Mouse (Mus musculus) lung, adult 2 months (tissue): ENCODE data around the gene Gpr107. TPM values are rescaled to one million over a fixed set of nuclear protein-coding genes. Genes with fewer than 3 reads are reported as not detected.

Source experiments
- DNase-seq: peaks from one replicate; pipeline ENCODE4 v3.0.0; 2022
- H3K4me1 ChIP-seq: fragments of 200-500 bp; 2 replicates; pipeline ENCODE4 v1.6.1; 2011; ENCODE audit warnings: low read length; ENCODE audit not compliant: control insufficient read depth, insufficient read depth
- H3K4me3 ChIP-seq: fragments of 200-500 bp; replicated peaks from 2 replicates; pipeline ENCODE3; 2011; ENCODE audit warnings: low read depth, mild to moderate bottlenecking, control low read depth, low read length; ENCODE audit errors: extremely low read depth
- CTCF ChIP-seq: fragments of 200-500 bp; IDR thresholded peaks from 2 replicates; pipeline ENCODE4 v1.5.1; 2011; ENCODE audit warnings: mild to moderate bottlenecking, low read length, control low read depth; ENCODE audit not compliant: insufficient read depth
- POLR2A ChIP-seq: fragments of 200-500 bp; IDR thresholded peaks from 2 replicates; pipeline ENCODE4 v1.6.1; 2011; ENCODE audit warnings: low read depth, mild to moderate bottlenecking, control low read depth, low read length, borderline replicate concordance; ENCODE audit errors: extremely low read depth
- WGBS: fragments of 180-500 bp; shearing (Covaris S2); methylation state at CpG from one replicate; pipeline ENCODE4 v1.1.7; 2018; 5-methylcytosine and 5-hydroxymethylcytosine counted together
- polyA plus RNA-seq: library from polyadenylated mRNA; depleted of rRNA; stranded (reverse); fragments of >200 nt; gene quantifications from 2 replicates; pipeline ENCODE4 v1.2.3, GENCODE M21; 2012

The Gpr107 gene
- polyA plus RNA-seq, 1 experiment, result 24.4 TPM

DNA sequence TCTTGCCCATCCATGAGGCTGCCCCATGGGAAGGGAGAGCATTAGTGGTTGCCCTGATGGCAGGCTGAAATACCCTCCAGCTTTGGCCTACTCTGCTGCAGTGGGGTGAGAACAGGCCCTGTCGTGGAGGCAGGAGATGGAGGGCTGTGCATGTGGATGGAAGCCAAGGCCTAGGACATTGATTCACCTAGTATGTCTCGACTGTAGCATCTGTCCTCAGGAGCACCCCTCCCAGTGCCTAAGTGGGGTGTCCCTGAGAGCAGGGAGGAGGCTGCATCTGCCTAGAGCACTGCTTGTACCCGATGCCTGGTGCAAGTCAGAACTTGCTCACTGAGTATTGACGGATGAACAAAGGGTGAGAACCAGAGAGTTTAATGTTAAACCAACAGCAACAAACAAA is 54.1 kb downstream of the Gpr107 start:
- WGBS, result 80% methylated on average over 4 of the region's 4 CpGs
- H3K4me1 ChIP-seq, result no peaks in the 10 kb centered on the region
- H3K4me3 ChIP-seq, result no peak overlapping the region
- TF ChIP-seq POLR2A (no peak), CTCF (no peak)
- no peak for DNase-seq

DNA sequence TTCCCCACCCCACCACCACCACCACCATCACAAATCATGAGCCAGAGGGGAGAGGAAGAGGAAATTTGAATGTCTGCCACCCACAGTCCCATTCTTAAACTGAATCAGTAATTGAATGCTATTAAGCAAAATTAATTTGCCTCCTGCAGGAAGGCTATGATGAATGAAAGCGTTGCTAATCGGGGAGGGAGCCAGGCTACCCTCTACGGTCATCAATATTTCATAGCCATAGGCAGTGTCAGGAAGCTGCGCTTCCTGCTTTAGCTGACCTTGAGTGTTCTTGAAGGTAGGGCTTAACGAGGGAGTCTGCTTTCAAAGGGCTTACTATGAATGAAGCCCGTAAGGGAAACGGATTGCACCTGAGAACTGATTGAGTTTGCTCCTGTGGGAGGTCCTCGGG is 54.8 kb downstream of the Gpr107 start:
- Histone ChIP-seq H3K4me1 (no peaks in the 10 kb centered on the region), H3K4me3 (no peak overlapping the region)
- TF ChIP-seq POLR2A, result no peak
- 59% methylated on average over 8 of the region's 8 CpGs for WGBS
- DNase-seq, result no peak

- no peak for DNase-seq
- H3K4me1 ChIP-seq, result no peaks in the 10 kb centered on the region
- WGBS, result 86% methylated on average over 13 of the region's 13 CpGs
Measured at GRCm38 (mm10) chr2:31208544-31209142, 56.5 kb downstream of the Gpr107 start.

GRCm38 (mm10) chr2:31209525-31209924 is 57.4 kb downstream of the Gpr107 start:
- no peak overlapping the region for H3K4me3 ChIP-seq
- DNase-seq, result no peak
- no peaks in the 10 kb centered on the region for H3K4me1 ChIP-seq
- WGBS, result 79% methylated on average over 4 of the region's 4 CpGs
- TF ChIP-seq CTCF (no peak), POLR2A (no peak)

More at GRCm38 (mm10) chr2:31208544-31209142, 56.5 kb downstream of the Gpr107 start:
- H3K4me3 ChIP-seq, result no peak overlapping the region
- TF ChIP-seq POLR2A (no peak), CTCF (no peak)

DNA sequence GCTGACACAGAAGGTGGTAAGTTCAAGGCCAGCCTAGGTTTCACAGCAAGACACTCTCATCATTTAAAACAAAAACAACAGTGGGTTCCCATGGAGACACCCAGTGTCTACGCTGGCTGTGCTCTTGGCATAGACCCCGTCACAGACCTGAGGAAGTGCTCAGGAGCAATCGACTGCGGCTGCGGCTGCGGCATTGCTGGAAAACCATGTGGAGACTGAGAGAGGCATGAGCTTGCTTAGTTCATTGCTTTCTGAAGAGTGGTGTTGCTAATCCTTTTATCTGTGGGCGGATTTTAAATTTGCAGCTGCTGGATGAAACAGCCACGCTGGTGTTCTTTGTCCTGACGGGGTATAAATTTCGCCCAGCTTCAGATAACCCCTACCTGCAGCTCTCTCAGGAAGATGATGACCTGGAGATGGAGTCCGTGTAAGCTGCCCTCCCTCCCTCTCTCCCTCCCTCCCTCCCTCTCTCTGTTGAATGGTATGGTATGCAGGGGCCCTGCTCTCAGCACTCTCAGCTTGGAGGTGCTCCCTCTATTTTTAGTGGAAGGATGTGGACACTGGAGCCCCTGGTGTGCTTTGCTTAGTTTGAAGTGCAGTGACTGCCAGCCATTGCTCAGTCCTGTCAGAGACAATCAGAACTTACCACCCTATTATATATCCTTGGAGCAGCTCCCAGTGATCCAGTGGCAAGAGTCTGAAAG is 58.2 kb downstream of the Gpr107 start:
- DNase-seq, result no peak
- Histone ChIP-seq H3K4me1 (no peaks in the 10 kb centered on the region), H3K4me3 (no peak overlapping the region)
- TF ChIP-seq POLR2A (no peak), CTCF (no peak)
- 79% methylated on average over 11 of the region's 11 CpGs for WGBS

GRCm38 (mm10) chr2:31211204-31211603 is 59.1 kb downstream of the Gpr107 start:
- no peaks in the 10 kb centered on the region for H3K4me1 ChIP-seq
- H3K4me3 ChIP-seq, result no peak overlapping the region
- 65% methylated on average over 3 of the region's 3 CpGs for WGBS
- TF ChIP-seq POLR2A, result no peak
- no peak for TF ChIP-seq CTCF
- no peak for DNase-seq

DNA sequence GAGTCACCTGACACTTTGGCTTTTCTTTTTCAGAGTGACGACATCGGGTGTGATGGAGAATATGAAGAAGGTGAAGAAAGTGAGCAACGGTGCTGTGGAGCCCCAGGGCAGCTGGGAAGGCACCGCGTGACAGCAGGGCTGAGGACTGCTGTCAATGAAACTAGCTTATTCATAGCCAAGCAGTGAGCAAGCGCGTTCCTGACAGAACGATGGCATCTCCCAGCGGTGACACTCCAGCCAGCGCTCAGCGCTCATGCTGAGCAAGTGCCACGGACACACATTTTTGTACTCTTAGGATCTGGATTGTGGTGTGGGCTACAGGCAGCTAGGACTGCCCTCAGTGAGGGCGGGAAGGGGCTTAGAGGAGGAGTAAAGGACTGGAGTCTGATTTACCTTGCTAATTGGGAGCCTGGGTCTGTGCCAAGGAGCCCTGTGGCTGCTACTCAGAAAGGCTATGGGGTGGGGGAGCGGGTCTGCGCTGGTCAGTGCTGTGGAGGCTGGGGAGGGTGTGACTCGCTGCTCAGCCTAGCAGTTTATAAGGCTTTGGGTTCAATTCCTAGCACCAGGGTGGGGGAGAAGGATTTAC is 62.2 kb downstream of the Gpr107 start:
- no peak for DNase-seq
- TF ChIP-seq CTCF (no peak), POLR2A (no peak)
- no peak overlapping the region for H3K4me3 ChIP-seq
- no peaks in the 10 kb centered on the region for H3K4me1 ChIP-seq
- WGBS, result 86% methylated on average over 16 of the region's 16 CpGs

- H3K4me3 ChIP-seq, result no peak overlapping the region
- TF ChIP-seq POLR2A (no peak), CTCF (no peak)
- 81% methylated on average over 3 of the region's 3 CpGs for WGBS
Measured at GRCm38 (mm10) chr2:31218611-31219010, 66.5 kb downstream of the Gpr107 start.

DNA sequence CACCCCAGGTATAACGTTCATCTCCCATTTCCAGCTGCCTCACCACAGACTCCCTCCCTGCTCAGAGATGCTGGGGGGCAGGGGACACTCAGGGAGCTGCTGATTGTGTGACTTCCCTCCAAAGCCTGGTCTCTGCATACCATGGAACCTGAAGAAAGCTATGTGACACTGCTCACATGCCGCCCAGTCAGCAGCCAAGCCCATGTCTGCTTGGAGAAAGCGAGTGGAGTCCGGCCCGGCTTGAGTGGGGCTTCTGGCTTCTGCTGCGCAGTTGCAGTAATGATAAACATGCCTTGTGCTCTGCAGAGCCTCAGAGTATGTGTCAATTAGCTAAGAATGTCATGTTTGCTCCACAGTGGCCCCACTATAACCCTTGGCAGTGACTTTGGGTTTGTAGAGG is 67.4 kb downstream of the Gpr107 start:
- no peak for DNase-seq
- WGBS, result 68% methylated on average over 6 of the region's 6 CpGs
- TF ChIP-seq POLR2A (no peak), CTCF (no peak)
- Histone ChIP-seq H3K4me3 (no peak overlapping the region), H3K4me1 (no peaks in the 10 kb centered on the region)

More at GRCm38 (mm10) chr2:31218611-31219010, 66.5 kb downstream of the Gpr107 start:
- no peak for DNase-seq
- H3K4me1 ChIP-seq, result no peaks in the 10 kb centered on the region

- Histone ChIP-seq H3K4me1 (no peaks in the 10 kb centered on the region), H3K4me3 (no peak overlapping the region)
- 64% methylated on average over 7 of the region's 7 CpGs for WGBS
- no peak for TF ChIP-seq CTCF
- TF ChIP-seq POLR2A, result no peak
- no peak for DNase-seq
Measured at GRCm38 (mm10) chr2:31220844-31221243, 68.7 kb downstream of the Gpr107 start.

GRCm38 (mm10) chr2:31221582-31221981 is 69.5 kb downstream of the Gpr107 start:
- WGBS, result 64% methylated on average over 5 of the region's 5 CpGs
- H3K4me3 ChIP-seq, result no peak overlapping the region
- DNase-seq, result no peak
- TF ChIP-seq CTCF (no peak), POLR2A (no peak)
- H3K4me1 ChIP-seq, result no peaks in the 10 kb centered on the region
